Mouse (Mus musculus): ENCODE data around the gene Camsap2.

The Camsap2 gene

GRCm38 (mm10) chr1:136340541-136340940, 5.4 kb downstream of the Camsap2 start:
- DNase-seq: no peak

GRCm38 (mm10) chr1:136334743-136335142, 11.2 kb downstream of the Camsap2 start:
- DNase-seq: peak; percentile 12

GRCm38 (mm10) chr1:136333512-136333911, 12.4 kb downstream of the Camsap2 start:
- DNase-seq: peak; percentile 12

- DNase-seq: no peak
Measured at GRCm38 (mm10) chr1:136333071-136333470, 12.8 kb downstream of the Camsap2 start.

- peak; percentile 88 for DNase-seq
Measured at GRCm38 (mm10) chr1:136331836-136332235, 14.1 kb downstream of the Camsap2 start.

GRCm38 (mm10) chr1:136329426-136329825, 16.5 kb downstream of the Camsap2 start:
- DNase-seq: no peak

GRCm38 (mm10) chr1:136328640-136329039, 17.3 kb downstream of the Camsap2 start:
- no peak for DNase-seq

- DNase-seq: no peak
Measured at GRCm38 (mm10) chr1:136327638-136328037, 18.3 kb downstream of the Camsap2 start.

GRCm38 (mm10) chr1:136325933-136326332, 20.0 kb downstream of the Camsap2 start:
- DNase-seq: peak; percentile 72

GRCm38 (mm10) chr1:136322331-136322730, 23.6 kb downstream of the Camsap2 start:
- DNase-seq: no peak

GRCm38 (mm10) chr1:136316317-136316716, 29.6 kb downstream of the Camsap2 start:
- DNase-seq: no peak

- no peak for DNase-seq
Measured at GRCm38 (mm10) chr1:136309193-136309592, 36.7 kb downstream of the Camsap2 start.

- peak; percentile 68 for DNase-seq
Measured at GRCm38 (mm10) chr1:136306424-136306823, 39.5 kb downstream of the Camsap2 start.

- DNase-seq: no peak
Measured at GRCm38 (mm10) chr1:136293961-136294360, 51.9 kb downstream of the Camsap2 start.

- peak; percentile 41 for DNase-seq
Measured at GRCm38 (mm10) chr1:136289803-136290202, 56.1 kb downstream of the Camsap2 start.

GRCm38 (mm10) chr1:136277366-136277765, 68.5 kb downstream of the Camsap2 start:
- no peak for DNase-seq

GRCm38 (mm10) chr1:136268224-136268623, 77.7 kb downstream of the Camsap2 start:
- no peak for DNase-seq

- DNase-seq: no peak
Measured at GRCm38 (mm10) chr1:136266127-136266526, 79.8 kb downstream of the Camsap2 start.

GRCm38 (mm10) chr1:136263355-136263754, 82.5 kb downstream of the Camsap2 start:
- DNase-seq: no peak

GRCm38 (mm10) chr1:136260635-136261238, 85.2 kb downstream of the Camsap2 start, which contains the start of gene Gpr25:
Gene Gpr25, minus strand, starts transcription at chr1:136260873.
- peak; percentile 55 for DNase-seq

- DNase-seq: peak; percentile 88
Measured at GRCm38 (mm10) chr1:136259893-136260634, 85.8 kb downstream of the Camsap2 start.

GRCm38 (mm10) chr1:136259543-136259892, 86.4 kb downstream of the Camsap2 start:
- DNase-seq: no peak

GRCm38 (mm10) chr1:136258495-136258894, 87.4 kb downstream of the Camsap2 start:
- no peak for DNase-seq

GRCm38 (mm10) chr1:136255657-136256056, 90.2 kb downstream of the Camsap2 start:
- DNase-seq: no peak

- no peak for DNase-seq
Measured at GRCm38 (mm10) chr1:136255174-136255573, 90.7 kb downstream of the Camsap2 start.

All from cerebellum, adult 9-10 months (tissue).